Mouse (Mus musculus): ENCODE measurements around the gene Eif5a. TPM values are rescaled to one million over a fixed set of nuclear protein-coding genes. Genes with fewer than 3 reads are reported as not detected.
A peak's percentile ranks its signal among the peaks of the same experiment; 100 is the strongest.
"Not testable (repeated sequence)": the region's sequence is repeated elsewhere in the genome, so short reads cannot be mapped to it uniquely, and the experiment has no call there.

Eif5a gene
- polyA plus RNA-seq, 1 experiment from 2014 or later, result 1,467 TPM

- ATAC-seq, result no peak
- WGBS, result 77% methylated on average over 8 of the region's 8 CpGs
Measured at GRCm38 (mm10) chr11:69931769-69932168, 10.0 kb upstream of the Eif5a start.

GRCm38 (mm10) chr11:69930967-69931537 lies 9.3 kb upstream of the Eif5a start:
- no peak for ATAC-seq
- Histone ChIP-seq H3K4me2 (no peak overlapping the region), H3K4me1 (peaks cover 14% of the 10 kb centered on the region), H3K36me3 (ENCODE audit: poor library complexity, severe bottlenecking) (no peaks in the 10 kb centered on the region), H3K27me3 (peaks cover 12% of the 10 kb centered on the region; the same call in 1 of the 2 replicates), H3K9me3 (replicated peaks) (no peaks in the 10 kb centered on the region), H3K27ac (no peak overlapping the region), H3K9ac (no peak overlapping the region), H3K4me3 (no peak overlapping the region)
- 73% methylated on average over 3 of the region's 3 CpGs for WGBS

More at GRCm38 (mm10) chr11:69931769-69932168, 10.0 kb upstream of the Eif5a start:
- no peaks in the 10 kb centered on the region for H3K36me3 ChIP-seq (ENCODE audit: poor library complexity, severe bottlenecking)
- no peaks in the 10 kb centered on the region for H3K9me3 ChIP-seq (replicated peaks)
- H3K4me1 ChIP-seq, result peaks cover 21% of the 10 kb centered on the region
- H3K27ac ChIP-seq, result no peak overlapping the region
- H3K9ac ChIP-seq, result no peak overlapping the region
- peaks cover 19% of the 10 kb centered on the region for H3K27me3 ChIP-seq
- no peak overlapping the region for H3K4me3 ChIP-seq
- no peak overlapping the region for H3K4me2 ChIP-seq

GRCm38 (mm10) chr11:69930176-69930575 lies 8.4 kb upstream of the Eif5a start:
- not testable (repeated sequence) for H3K4me1 ChIP-seq; H3K9me3 ChIP-seq (replicated peaks); H3K36me3 ChIP-seq (ENCODE audit: poor library complexity, severe bottlenecking); H3K27ac ChIP-seq; ATAC-seq; H3K4me2 ChIP-seq; H3K27me3 ChIP-seq; H3K9ac ChIP-seq; H3K4me3 ChIP-seq
- 88% methylated on average over 8 of the region's 8 CpGs for WGBS

GRCm38 (mm10) chr11:69929712-69930111 lies 8.0 kb upstream of the Eif5a start:
- H3K9me3 ChIP-seq (replicated peaks), result no peaks in the 10 kb centered on the region
- no peak overlapping the region for H3K4me2 ChIP-seq
- H3K36me3 ChIP-seq (ENCODE audit: poor library complexity, severe bottlenecking), result no peaks in the 10 kb centered on the region
- no peak overlapping the region for H3K4me3 ChIP-seq
- 0 out of 2 replicates have a peak, but pooled peaks cover 5% of the 10 kb centered on the region for H3K4me1 ChIP-seq
- WGBS, result 88% methylated on average over 4 of the region's 4 CpGs
- H3K27ac ChIP-seq, result no peak overlapping the region
- ATAC-seq, result no peak
- no peak overlapping the region for H3K9ac ChIP-seq
- H3K27me3 ChIP-seq, result peaks cover 5% of the 10 kb centered on the region; the same call in 1 of the 2 replicates

GRCm38 (mm10) chr11:69927501-69927900 lies 5.7 kb upstream of the Eif5a start:
- Histone ChIP-seq H3K27ac (no peak overlapping the region), H3K27me3 (no peaks in the 10 kb centered on the region), H3K36me3 (ENCODE audit: poor library complexity, severe bottlenecking) (no peaks in the 10 kb centered on the region), H3K4me1 (peaks cover 4% of the 10 kb centered on the region; the same call in 1 of the 2 replicates), H3K4me3 (no peak overlapping the region), H3K9ac (no peak overlapping the region), H3K9me3 (replicated peaks) (no peaks in the 10 kb centered on the region), H3K4me2 (no peak overlapping the region)
- ATAC-seq, result no peak
- WGBS, result 99% methylated on average over 2 of the region's 2 CpGs

GRCm38 (mm10) chr11:69922796-69923195 lies 1.0 kb upstream of the Eif5a start:
- Histone ChIP-seq H3K9ac (peak overlapping the region; percentile 6; the same call in 1 of the 2 replicates), H3K27me3 (no peaks in the 10 kb centered on the region), H3K4me2 (peak overlapping the region; percentile 90), H3K27ac (0 out of 2 replicates have a peak overlapping the region, but pooled peaks have one; percentile 96), H3K9me3 (replicated peaks) (no peaks in the 10 kb centered on the region), H3K4me3 (no peak overlapping the region), H3K36me3 (ENCODE audit: poor library complexity, severe bottlenecking) (peaks cover 14% of the 10 kb centered on the region), H3K4me1 (peaks cover 26% of the 10 kb centered on the region)
- WGBS, result 71% methylated on average over 3 of the region's 3 CpGs
- ATAC-seq, result no peak

- H3K36me3 ChIP-seq (ENCODE audit: poor library complexity, severe bottlenecking), result peaks cover 20% of the 10 kb centered on the region
- no peaks in the 10 kb centered on the region for H3K9me3 ChIP-seq (replicated peaks)
- peak overlapping the region; percentile 92 for H3K4me3 ChIP-seq
- H3K9ac ChIP-seq, result peak overlapping the region; percentile 74
- H3K27ac ChIP-seq, result peak overlapping the region; percentile 96
- H3K4me2 ChIP-seq, result peak overlapping the region; percentile 90
- no peaks in the 10 kb centered on the region for H3K27me3 ChIP-seq
- no peak for ATAC-seq
- WGBS, result 4% methylated on average over 12 of the region's 12 CpGs
- H3K4me1 ChIP-seq, result peaks cover 26% of the 10 kb centered on the region
Measured at GRCm38 (mm10) chr11:69922012-69922756, 426 bp upstream of the Eif5a start.

- Histone ChIP-seq H3K9me3 (replicated peaks) (no peaks in the 10 kb centered on the region), H3K4me2 (peak overlapping the region; percentile 90), H3K4me3 (peak overlapping the region; percentile 92), H3K9ac (peak overlapping the region; percentile 97), H3K27ac (peak overlapping the region; percentile 92), H3K4me1 (peaks cover 32% of the 10 kb centered on the region), H3K36me3 (ENCODE audit: poor library complexity, severe bottlenecking) (peaks cover 38% of the 10 kb centered on the region), H3K27me3 (no peaks in the 10 kb centered on the region)
- under 1% methylated on average over 64 of the region's 65 CpGs for WGBS
- no peak; the same call in none of the 2 replicates for ATAC-seq
Measured at GRCm38 (mm10) chr11:69920266-69921031, 1.3 kb downstream of the Eif5a start.

- peak overlapping the region; percentile 97 for H3K9ac ChIP-seq
- peak overlapping the region; percentile 92 for H3K27ac ChIP-seq
- peaks cover 39% of the 10 kb centered on the region for H3K4me1 ChIP-seq
- H3K27me3 ChIP-seq, result no peaks in the 10 kb centered on the region
- H3K4me2 ChIP-seq, result peak overlapping the region; percentile 90
- no peak for ATAC-seq
- H3K4me3 ChIP-seq, result peak overlapping the region; percentile 92
- H3K9me3 ChIP-seq (replicated peaks), result no peaks in the 10 kb centered on the region
- peaks cover 45% of the 10 kb centered on the region for H3K36me3 ChIP-seq (ENCODE audit: poor library complexity, severe bottlenecking)
- 1% methylated on average over 17 of the region's 17 CpGs for WGBS
Measured at GRCm38 (mm10) chr11:69919661-69920265, 2.0 kb downstream of the Eif5a start.

GRCm38 (mm10) chr11:69919053-69919452 lies 2.7 kb downstream of the Eif5a start:
- ATAC-seq, result no peak
- H3K4me3 ChIP-seq, result peak overlapping the region; percentile 92
- WGBS, result 81% methylated on average over 9 of the region's 9 CpGs
- peak overlapping the region; percentile 97 for H3K9ac ChIP-seq
- H3K27me3 ChIP-seq, result no peaks in the 10 kb centered on the region
- H3K27ac ChIP-seq, result peak overlapping the region; percentile 92
- peaks cover 45% of the 10 kb centered on the region for H3K36me3 ChIP-seq (ENCODE audit: poor library complexity, severe bottlenecking)
- peaks cover 45% of the 10 kb centered on the region for H3K4me1 ChIP-seq
- H3K9me3 ChIP-seq (replicated peaks), result no peaks in the 10 kb centered on the region
- peak overlapping the region; percentile 90 for H3K4me2 ChIP-seq

GRCm38 (mm10) chr11:69918118-69918517 lies 3.6 kb downstream of the Eif5a start:
- H3K9me3 ChIP-seq (replicated peaks), result no peaks in the 10 kb centered on the region
- H3K27me3 ChIP-seq, result no peaks in the 10 kb centered on the region
- no peak overlapping the region for H3K4me2 ChIP-seq
- no peak for ATAC-seq
- peaks cover 50% of the 10 kb centered on the region for H3K36me3 ChIP-seq (ENCODE audit: poor library complexity, severe bottlenecking)
- no peak overlapping the region for H3K4me3 ChIP-seq
- peaks cover 51% of the 10 kb centered on the region for H3K4me1 ChIP-seq
- no peak overlapping the region for H3K27ac ChIP-seq
- H3K9ac ChIP-seq, result no peak overlapping the region
- 86% methylated on average over 5 of the region's 5 CpGs for WGBS
